Mouse (Mus musculus): ENCODE measurements around the gene Olfr156.

GRCm38 (mm10) chr4:43770909-43771308, 52.8 kb downstream of the Olfr156 start, which contains the start of gene Olfr159:
- TF ChIP-seq CTCF (IDR thresholded peaks at IDR 0.05; ENCODE audit: control insufficient read depth, insufficient read depth, insufficient read length) (no peak), MAX (IDR thresholded peaks at IDR 0.05) (no peak), USF1 (IDR thresholded peaks at IDR 0.05; ENCODE audit: low read depth) (no peak), CEBPB (IDR thresholded peaks at IDR 0.05; ENCODE audit: low read depth) (no peak), MYOD1 (IDR thresholded peaks at IDR 0.05; ENCODE audit: control insufficient read depth, insufficient read length, low read depth) (no peak)

Data from C2C12 (cell line).